Mouse (Mus musculus) kidney, postnatal 36 days (tissue): ENCODE measurements around the gene Cdsn.

Source experiments
- DNase-seq, 2 experiments: peaks; one replicate each; pipeline ENCODE4 v3.0.0; 2021 to 2022; ENCODE audit warnings: mixed read lengths in 2 of 2

Gene Cdsn

DNA sequence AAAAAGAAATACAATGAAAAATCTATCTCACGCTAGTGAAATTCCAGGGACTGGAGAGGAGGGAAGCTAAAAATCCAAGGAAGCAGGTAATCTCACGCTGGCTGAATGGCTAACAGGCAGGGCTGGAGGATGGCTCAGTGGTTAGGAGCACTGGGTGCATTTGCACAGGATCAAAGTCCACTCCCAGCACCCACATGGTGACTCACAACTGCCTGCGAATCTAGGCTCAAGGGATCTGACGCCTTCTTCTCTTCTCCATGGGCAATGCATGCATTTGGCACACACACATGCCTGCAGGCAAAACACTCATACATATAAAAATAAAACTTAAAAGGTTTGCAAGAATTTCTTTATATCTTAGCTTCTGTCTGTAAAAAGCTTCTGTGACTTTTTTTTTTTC is 14.5 kb upstream of the Cdsn start:
- no peak for DNase-seq

DNA sequence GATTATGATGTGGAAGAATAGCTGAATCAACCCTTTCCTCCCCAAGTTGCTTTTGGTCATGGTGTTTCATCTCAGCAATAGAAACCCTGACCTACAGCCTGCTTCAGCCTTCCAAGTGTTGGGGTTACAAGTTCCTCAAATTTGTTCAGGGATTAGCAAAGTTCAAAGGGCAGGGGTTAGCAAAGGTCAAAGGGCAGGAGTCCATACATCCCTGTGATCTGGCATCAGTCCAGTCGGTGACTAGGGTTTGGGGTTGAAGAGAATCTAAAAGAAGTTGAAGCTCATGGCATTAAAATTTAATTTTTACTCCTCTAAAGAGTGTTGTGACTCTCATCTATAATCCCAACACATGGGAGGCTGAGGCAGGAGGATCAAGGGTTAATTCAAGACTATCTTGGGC is 13.5 kb upstream of the Cdsn start:
- no peak for DNase-seq

DNA sequence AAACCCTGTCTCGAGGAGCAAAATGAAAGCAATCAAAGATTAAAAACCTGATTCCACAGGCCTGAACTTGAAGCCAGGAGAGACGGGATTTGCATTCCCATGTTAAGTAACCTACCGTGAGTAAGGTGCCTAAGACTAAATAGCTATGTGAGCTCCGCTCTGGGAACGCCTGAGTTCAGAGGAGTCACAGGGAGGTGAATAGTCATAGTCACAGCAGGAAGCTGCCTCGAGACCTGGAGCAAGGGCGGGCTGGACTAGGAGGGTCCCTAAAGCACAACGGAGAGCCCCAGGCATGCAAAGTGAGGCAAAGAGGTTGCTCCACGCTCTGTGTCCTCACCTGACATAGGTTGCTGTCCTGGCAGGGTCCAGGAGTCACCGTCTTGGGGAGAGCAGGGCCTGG is 12.4 kb upstream of the Cdsn start:
- no peak for DNase-seq

DNA sequence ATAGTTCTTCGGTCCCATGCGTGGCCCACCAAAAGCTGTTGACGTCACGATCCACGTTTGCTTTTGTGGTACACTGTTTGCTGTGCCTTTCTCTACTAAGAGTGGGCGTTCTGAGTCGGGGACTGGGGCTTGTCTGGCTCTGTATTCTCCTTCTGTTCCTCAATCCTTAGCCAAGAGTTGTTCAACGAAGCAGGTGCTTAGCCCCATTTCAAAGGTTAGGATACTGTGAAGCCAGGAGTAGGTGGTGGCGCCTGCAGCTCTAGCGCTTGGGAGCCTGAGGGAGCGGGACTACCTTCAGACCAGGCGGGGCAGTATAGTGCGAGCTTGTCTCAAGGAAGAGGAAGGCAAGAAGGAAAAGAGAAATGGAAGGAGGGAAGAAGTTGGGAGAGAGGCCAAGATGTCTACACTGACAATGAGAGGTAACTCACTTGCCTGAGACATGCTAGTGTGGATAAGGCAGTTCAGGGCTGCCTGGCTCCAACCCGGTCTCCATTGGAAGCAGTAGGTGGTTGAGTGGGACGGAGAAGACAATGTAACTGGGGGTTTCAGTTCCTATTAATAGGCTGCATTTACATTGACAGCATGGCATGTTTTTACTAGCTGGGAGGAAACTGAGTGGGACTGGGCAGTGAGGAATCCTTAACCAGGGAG is 9.0 kb upstream of the Cdsn start:
- DNase-seq, result no peak

DNA sequence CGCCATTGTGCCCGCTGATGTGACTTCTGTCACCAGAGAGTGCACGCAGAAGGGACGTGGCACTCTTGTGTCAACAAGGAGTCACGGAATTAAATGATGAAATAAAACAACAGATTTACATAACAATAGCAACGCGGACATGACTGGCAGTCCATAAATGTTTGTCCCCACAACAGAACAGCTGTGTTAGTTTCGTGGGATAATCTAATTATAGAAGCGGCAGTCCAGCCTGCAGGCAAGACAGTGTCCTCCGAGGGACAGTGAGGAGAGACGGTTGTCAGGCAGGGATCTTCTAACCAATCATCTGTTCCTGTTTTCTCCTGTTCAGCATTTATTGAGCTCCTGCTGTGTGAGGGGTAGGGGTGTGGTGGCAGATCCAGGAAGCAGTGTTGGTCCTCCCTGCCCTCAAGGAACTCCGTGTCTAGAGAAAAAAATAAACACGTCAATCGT is 8.5 kb upstream of the Cdsn start:
- DNase-seq, result no peak

DNA sequence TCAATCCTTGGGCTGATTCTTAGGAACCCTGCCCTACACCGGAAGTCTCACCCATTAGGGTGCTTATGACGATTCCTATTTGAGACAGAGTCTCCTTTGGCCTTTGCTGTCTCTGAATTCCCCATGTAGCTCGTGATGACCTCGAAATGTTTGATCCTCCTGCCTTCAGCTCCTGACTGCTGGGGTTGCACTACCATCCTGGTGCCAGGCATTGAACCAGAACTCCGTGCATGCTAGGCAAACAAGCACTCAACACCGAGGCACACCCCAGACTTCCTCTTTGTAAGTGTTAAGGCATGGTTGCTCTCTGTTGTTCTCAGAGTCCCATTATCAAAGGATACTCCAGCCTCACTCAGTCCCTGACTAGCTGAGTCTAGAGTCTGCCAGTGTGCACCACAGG is 7.9 kb upstream of the Cdsn start:
- no peak for DNase-seq

DNA sequence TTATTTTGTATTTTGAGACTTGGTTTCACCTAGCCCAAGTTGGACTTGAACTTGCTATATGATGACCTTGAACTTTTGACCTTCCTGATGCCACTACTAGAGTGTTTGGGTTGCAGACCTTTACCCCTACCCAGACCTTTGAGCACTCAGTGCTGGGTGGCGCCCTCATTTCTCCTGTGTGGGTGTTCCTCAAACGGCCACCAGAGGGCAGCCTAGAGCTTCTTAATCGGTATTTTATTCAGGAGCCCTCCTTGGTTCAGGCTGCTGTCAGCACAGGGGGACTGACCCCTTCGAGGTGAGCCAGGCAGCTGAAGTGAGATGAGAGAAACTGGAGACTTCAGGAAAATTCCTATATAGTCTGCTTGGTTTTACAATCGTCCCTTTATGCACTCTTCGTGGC is 7.2 kb upstream of the Cdsn start:
- peak; percentile 35 to 76 for DNase-seq

DNA sequence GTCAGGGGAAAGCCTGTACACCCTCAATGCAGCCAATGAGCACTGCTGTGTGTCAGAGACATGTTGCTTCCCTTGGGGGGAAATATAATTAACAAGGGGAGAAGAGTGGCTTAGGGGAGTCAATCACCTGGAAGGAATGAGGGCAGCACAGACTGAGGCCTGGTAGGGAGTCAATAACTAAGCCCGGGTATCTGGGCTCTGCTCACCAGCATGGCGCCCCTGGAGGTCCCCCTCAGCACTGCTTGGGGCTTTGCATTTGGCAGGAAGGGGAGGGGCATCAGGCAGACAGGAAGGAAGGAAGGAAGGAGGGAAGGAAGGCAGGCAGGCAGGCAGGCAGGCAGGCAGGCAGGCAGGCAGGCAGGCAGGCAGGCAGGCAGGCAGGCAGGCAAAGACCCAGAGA is 4.5 kb upstream of the Cdsn start:
- no peak for DNase-seq

DNA sequence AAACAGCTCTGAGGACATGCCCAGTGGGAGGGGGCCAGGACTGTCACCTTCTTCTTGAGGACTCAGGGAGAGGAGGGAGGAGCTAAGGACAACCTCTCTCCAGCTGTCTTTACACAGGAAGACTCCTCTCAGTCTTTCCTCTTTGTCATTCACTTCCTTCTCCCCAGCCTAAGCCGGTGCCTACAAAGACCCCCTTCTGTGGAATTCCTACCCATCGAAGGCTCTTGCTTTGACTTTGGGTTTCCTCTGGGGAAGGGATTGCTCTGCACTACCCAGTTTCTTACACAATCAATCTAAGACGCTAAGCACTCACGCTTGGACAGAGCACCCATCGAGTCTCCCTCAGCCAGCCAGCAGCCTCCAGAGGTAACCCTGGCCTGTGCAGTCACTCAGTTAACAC is 3.3 kb upstream of the Cdsn start:
- no peak for DNase-seq

DNA sequence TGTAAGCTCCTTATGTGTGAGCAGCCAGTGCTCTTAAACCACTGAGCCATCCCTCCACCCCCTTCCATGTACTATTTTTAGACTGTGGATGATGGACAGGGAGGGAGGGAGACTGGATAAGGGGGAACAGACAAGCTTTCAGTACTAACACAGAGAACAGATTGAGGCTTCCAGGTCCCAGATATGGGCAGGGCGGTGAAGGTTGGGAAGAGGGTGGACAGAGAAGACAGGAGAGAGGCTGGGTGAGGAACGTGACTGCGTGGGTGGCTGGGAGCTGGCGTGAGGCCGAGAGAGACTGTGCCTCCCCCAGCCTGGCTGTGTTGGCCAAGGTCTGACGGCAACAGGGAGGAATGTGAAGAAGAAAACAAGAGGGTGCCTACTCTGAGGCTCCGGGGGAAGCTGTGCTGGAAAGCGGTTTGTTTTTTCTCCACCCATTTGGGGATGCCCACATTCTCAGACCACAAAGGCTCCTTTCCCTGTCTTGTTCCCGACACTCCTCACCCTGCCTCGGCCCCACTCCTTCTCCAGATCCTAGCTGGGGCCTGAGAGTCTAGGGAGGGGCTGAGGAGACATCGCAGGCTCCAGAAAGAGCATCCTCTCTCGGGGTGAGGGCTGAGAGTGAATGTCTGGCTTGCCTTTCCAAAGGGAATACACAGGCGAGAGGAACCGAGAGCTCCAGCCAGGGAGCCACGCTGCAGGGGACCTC is 2.3 kb upstream of the Cdsn start:
- peak; percentile 70 for DNase-seq

DNA sequence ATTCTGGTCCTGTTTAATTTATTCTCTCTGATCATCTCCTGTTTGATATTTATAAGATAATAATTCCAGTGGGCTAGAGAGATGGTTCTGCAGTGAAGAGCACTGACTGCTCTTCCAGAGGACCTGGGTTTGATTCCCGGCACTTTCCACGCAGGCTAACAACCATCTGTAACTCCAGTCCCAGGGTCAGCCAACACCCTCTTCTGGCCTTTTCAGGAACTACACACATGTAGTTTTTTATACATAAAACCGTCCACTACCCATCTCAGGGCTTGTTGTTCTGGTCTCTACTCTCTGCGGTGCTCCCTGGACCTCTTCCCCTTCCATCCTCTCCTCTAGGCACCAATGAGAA is 1.8 kb upstream of the Cdsn start:
- no peak for DNase-seq

DNA sequence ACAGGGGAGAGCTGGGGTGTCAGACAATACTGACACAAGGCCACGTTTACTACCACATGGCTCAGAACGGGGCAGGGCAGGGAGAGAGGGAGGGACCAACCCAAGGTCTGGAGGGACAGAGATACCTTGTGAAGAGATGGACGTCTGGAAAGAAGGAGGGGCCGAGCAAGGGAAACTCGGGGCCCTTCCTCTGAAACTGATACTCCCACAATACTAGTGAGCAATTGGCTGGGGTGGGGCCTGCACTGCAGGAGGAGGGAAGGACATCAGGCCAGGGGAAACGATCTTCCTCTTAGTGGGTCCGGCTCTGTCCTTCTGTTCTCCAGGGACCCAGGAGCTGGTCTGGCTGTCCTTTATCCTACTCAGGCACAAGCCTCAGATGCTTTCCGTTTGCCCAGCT is 1.1 kb upstream of the Cdsn start:
- no peak for DNase-seq

DNA sequence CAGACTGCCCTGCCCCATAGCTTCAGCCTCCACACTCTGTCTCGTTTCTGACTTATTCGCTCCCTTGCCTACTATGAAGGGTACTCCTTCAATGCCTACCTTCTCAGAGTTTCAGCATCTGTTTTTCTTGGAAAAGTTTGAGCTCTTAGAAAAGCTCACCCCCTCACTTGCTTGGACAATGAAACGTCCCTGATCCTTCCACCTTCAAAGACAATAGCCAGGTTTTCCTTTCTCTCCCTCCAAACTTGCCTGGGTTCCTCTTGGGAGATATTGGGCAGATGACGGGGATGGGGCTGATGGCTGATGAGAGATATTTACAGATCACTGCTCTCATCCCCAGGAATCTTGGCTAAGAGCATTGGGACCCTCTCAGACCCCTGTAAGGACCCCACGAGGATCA is 2.4 kb downstream of the Cdsn start:
- no peak for DNase-seq

DNA sequence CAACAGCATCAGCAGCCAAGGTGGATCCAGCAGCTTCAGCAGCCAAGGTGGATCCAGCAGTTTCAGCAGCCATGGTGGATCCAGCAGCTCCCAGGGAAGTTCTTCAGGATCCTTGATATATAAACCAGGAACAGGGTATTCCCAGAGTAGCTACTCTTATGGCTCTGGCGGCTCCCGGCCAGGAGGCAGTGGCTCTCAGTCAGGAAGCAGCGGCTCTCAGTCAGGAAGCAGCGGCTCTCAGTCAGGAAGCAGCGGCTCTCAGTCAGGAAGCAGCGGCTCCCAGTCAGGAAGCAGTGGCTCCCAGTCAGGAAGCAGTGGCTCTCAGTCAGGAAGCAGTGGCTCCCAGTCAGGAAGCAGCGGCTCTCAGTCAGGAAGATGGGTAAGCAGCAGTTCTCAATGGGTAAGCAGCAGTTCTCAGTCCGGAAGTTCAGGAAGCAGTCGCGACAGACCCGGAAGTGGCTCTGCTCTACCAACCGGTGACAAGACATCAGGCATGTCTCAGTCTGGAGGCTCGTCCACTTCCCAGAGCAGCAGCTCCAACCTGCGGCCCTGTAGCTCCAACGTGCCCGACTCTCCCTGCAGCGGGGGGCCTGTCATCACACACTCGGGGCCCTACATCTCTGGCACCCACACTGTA is 3.0 kb downstream of the Cdsn start:
- DNase-seq, result no peak

DNA sequence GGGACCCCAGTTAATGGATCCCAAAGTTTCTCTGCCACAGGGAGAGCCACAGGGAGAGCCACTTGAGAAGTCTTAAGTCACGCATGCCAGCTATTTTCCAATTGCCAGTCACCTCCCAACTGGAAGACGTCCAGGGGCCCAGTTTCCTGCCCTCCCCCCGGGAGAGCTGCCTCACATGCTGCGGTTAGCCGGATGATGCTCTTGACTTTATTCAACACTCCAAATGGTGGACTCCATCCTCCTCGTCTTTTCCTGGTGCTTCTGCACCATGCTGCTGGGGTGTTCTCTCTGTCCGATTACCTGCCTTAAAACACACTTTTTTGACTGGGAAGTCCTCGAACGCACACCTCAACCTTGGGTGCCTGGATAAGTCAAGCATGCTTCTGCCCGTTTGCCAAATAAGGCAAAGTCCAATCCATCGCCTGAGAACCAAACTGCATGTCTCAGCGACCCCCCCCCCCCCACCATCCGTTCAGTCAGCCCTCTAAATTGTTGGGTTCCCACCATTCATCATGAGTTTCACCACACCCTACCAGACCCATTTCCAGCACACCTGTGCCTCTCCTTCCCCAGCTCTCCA is 4.3 kb downstream of the Cdsn start:
- DNase-seq, result peak; percentile 29 to 63

DNA sequence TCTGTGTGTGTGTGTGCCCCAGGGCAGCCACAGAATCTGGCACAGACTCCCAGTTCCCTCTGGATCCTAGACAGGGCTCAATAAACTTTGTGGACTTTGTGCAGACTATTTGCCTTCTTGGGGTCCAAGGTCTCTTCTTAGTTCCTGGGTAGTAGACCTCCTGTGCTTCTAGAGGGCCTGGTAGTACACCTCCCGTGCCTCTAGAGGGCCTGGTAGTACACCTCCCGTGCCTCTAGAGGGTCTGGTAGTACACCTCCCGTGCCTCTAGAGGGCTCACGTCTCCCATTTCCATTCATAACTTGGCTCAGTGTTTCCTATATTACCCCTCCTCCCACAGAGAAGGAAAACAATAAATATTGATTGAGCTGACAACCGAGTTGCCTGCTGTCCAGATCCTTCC is 4.9 kb downstream of the Cdsn start:
- DNase-seq, result peak; percentile 83 to 84

DNA sequence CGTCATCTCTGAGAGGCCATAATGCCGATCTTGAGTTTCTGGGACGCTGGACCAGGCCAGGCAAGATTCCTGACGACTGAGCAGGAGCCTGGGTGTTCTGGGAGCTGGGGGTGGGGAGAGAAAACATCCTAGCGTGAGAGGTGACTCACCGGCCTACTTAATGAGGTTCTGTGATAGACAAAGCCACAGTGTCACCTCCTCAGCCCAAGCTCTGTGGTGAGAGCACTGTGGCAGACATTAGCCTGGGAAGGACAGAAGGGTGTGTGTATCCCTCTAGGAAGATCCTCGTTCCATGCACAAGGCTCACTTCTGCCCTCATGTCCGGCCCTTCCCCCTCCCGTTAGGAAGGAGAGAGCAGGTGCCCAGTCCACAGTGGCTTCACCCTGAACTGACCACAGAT is 5.4 kb downstream of the Cdsn start:
- no peak for DNase-seq

DNA sequence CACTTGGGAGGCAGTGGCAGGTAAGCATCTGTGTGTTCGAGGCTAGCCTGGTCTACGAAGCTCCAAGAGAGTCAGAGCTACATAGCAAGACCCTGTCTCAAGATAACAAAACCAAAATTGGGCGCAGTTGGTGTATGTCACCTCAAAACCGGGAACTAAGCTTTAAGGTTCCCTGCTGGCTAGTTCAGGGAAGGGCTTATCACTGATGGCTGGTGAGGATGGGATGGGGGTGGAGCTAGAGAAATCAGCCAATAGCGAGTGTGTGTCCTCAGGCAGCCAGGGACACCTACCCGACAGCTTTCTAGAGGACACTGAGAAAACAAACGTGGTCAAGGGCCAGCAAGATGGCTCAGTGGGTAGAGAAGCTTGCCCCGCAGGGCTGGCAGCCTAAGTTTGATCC is 6.3 kb downstream of the Cdsn start:
- DNase-seq, result no peak

DNA sequence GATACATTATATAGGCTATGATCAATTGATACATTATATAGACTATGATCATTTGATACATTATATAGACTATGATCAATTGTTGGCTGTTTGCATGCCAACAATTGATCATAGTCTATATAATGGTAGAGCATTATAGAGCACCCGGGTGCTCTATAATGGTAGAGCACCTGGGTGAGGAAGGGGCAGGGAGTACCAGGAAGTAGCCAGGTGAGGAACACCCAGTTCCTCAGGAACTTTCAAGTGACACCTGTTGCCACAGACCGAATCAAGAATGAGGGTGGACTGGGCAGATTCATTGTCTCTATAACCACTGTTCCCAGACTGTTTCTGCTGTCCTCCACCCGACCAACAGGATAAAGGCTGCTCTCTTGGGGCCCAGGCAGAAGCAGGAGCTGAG is 15.2 kb downstream of the Cdsn start, which contains the start of gene 2300002M23Rik:
2300002M23Rik (plus strand) TSS at position 301 of the 400 bp plus-strand sequence.
- DNase-seq, result no peak

DNA sequence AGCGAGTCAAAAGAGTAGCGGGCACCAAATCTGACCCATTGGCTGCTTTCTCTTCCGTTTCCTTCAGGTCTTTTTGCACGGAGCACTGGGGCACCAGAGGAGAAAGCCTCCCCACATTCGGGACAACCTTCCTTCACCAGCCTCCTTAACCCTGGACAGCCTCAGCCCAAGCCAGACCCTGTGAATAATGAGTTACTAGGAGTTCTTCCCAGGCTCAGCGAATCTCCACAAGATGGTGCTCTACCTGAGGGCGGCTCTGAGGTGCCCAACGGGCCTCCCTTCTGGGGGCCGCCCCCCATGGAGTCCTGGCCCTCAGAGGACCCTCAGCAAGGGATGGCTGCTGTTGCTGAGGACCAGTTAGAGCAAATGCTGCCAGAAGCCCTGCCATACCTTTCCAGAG is 15.8 kb downstream of the Cdsn start:
- peak in 1 of 2 experiments; percentile 13 for DNase-seq

DNA sequence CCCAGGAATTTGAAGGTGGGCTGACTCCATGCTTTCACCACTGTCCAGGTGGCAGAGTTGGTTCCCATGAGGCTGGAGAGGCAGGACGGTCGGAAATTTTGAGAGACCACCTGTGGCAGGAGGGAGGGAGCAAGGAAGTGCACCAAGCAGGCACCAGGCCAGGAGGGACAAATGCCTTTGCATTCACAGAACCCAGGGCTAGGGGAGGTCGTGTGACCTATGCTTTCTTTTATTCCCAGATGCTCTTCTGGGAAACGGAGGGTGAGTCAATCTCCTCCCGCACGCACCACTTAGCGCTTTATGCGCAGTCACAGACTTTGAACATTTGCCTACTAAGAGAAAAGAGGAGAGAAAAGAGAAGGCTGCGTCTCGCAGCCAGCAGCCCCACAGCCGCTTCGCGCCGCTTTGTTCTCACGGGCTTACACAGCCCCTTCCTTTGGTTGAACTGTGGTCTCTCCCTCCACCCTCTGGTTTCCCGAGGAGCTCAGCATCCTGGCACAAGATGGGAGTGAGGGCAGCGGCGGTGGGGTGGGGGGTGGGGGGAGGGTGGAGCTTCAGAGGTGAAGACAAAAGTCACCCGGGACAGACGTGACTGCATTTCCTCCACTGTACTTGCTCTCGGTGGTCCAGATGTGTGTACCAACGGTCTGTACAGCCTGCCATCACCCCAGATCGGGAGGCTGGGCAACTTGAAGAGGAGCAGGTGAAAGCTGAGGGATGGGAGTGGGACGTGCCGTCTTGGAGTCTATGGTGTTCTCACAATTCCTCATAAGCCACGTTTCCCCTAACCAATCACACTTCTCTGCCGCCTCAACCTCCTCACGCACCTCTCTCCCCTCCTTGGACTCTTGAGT is 17.4 kb downstream of the Cdsn start:
- no peak for DNase-seq

DNA sequence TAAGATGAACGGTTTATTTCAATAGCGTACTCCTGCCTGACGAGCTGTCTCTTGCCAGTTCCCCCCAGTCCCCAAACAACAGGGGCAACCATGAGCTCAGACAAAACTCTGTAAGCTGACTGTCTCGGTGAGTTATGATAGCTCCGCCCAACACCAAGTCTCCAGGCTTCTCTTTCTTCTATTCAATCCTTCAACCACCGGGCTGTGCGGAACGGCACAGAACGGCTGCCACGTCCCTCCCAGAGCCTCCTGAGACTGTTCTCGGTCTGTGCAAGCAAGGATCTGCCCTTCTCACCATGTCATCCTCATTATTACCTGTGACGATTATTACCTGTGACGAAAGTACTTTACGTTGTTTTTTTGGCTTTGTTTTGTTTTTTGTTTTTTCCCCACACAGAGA is 18.9 kb downstream of the Cdsn start:
- DNase-seq, result no peak

DNA sequence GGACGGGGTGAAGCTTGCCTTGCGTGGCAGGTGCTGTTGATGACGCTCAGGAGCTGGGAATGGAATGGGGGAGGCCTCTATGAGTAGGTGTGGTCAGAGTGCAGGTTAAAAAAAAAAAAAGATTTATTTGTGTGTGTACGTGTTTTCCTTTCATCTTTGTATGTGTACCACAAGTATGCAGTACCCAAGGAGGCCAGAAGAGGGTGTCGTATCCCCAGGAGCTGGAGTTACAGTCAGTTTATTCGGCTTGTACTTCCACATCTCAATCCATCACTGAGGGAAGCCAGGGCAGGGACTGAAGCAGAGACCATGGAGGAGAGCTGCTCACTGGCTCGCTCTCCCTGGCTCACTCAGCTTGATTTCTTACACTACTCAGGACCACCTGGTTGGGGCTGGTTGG is 19.5 kb downstream of the Cdsn start:
- DNase-seq, result no peak
